Mouse (Mus musculus): ENCODE results near the gene Cerkl. TPM values are rescaled to one million over a fixed set of nuclear protein-coding genes. Genes with fewer than 3 reads are reported as not detected.

Cerkl gene
- total and polyA plus RNA-seq, 3 experiments = 0.02 to 1.4 TPM; not detected in 1

GRCm38 (mm10) chr2:79454786-79455446 is 1.7 kb downstream of the Cerkl start:
- TF ChIP-seq CTCF (IDR thresholded peaks at IDR 0.05; ENCODE audit: low read depth, low read length) (no peak), TAL1 (conservative IDR thresholded peaks at IDR 0.05; ENCODE audit: low read depth, low read length) (no peak), GATA2 (IDR thresholded peaks at IDR 0.05; ENCODE audit: borderline replicate concordance, low read depth, low read length) (no peak), GATA1 (IDR thresholded peaks at IDR 0.05; ENCODE audit: borderline replicate concordance, low read length) (no peak), POLR2AphosphoS5 (IDR thresholded peaks at IDR 0.05; ENCODE audit: insufficient replicate concordance, low read depth, low read length) (no peak)
- H3K4me3 ChIP-seq (ENCODE audit: low read depth, low read length) = no peak overlapping the region
- no peaks in the 10 kb centered on the region for H3K4me1 ChIP-seq (ENCODE audit: insufficient read depth, low read depth, low read length)
- H3K9me3 ChIP-seq (replicated peaks) = no peaks in the 10 kb centered on the region
- H3K36me3 ChIP-seq (replicated peaks) = no peaks in the 10 kb centered on the region
- H3K27me3 ChIP-seq (ENCODE audit: insufficient read depth, low read length) = peaks cover 4% of the 10 kb centered on the region; the same call in 1 of the 2 replicates
- DNase-seq (ENCODE audit: low spot score) (no peak), ATAC-seq (ENCODE audit: extremely low read depth, insufficient number of reproducible peaks, low FRiP score, poor library complexity, severe bottlenecking) (no peak)

GRCm38 (mm10) chr2:79453901-79454781 is 2.4 kb downstream of the Cerkl start:
- no peak for DNase-seq (ENCODE audit: low spot score)
- Histone ChIP-seq H3K4me1 (ENCODE audit: insufficient read depth, low read depth, low read length) (no peaks in the 10 kb centered on the region), H3K9me3 (replicated peaks) (no peaks in the 10 kb centered on the region), H3K27me3 (ENCODE audit: insufficient read depth, low read length) (peaks cover 4% of the 10 kb centered on the region; the same call in 1 of the 2 replicates), H3K4me3 (ENCODE audit: low read depth, low read length) (no peak overlapping the region), H3K36me3 (replicated peaks) (no peaks in the 10 kb centered on the region)
- ATAC-seq (ENCODE audit: extremely low read depth, insufficient number of reproducible peaks, low FRiP score, poor library complexity, severe bottlenecking) = no peak
- TF ChIP-seq TAL1 (conservative IDR thresholded peaks at IDR 0.05; ENCODE audit: low read depth, low read length) (no peak), POLR2AphosphoS5 (IDR thresholded peaks at IDR 0.05; ENCODE audit: insufficient replicate concordance, low read depth, low read length) (no peak), GATA1 (IDR thresholded peaks at IDR 0.05; ENCODE audit: borderline replicate concordance, low read length) (no peak), GATA2 (IDR thresholded peaks at IDR 0.05; ENCODE audit: borderline replicate concordance, low read depth, low read length) (no peak), CTCF (IDR thresholded peaks at IDR 0.05; ENCODE audit: low read depth, low read length) (no peak)

GRCm38 (mm10) chr2:79451438-79451837 is 5.1 kb downstream of the Cerkl start:
- no peak for ATAC-seq (ENCODE audit: extremely low read depth, insufficient number of reproducible peaks, low FRiP score, poor library complexity, severe bottlenecking)
- TF ChIP-seq GATA1 (IDR thresholded peaks at IDR 0.05; ENCODE audit: borderline replicate concordance, low read length) = no peak
- no peak for TF ChIP-seq POLR2AphosphoS5 (IDR thresholded peaks at IDR 0.05; ENCODE audit: insufficient replicate concordance, low read depth, low read length)
- TF ChIP-seq GATA2 (IDR thresholded peaks at IDR 0.05; ENCODE audit: borderline replicate concordance, low read depth, low read length) = no peak
- no peak for TF ChIP-seq CTCF (IDR thresholded peaks at IDR 0.05; ENCODE audit: low read depth, low read length)
- TF ChIP-seq TAL1 (conservative IDR thresholded peaks at IDR 0.05; ENCODE audit: low read depth, low read length) = no peak
- H3K4me1 ChIP-seq (ENCODE audit: insufficient read depth, low read depth, low read length) = no peaks in the 10 kb centered on the region

GRCm38 (mm10) chr2:79450684-79451394 is 5.7 kb downstream of the Cerkl start:
- no peaks in the 10 kb centered on the region for H3K36me3 ChIP-seq (replicated peaks)
- no peak for DNase-seq (ENCODE audit: low spot score)
- TF ChIP-seq TAL1 (conservative IDR thresholded peaks at IDR 0.05; ENCODE audit: low read depth, low read length) (no peak), GATA2 (IDR thresholded peaks at IDR 0.05; ENCODE audit: borderline replicate concordance, low read depth, low read length) (no peak), GATA1 (IDR thresholded peaks at IDR 0.05; ENCODE audit: borderline replicate concordance, low read length) (no peak)
- no peaks in the 10 kb centered on the region for H3K9me3 ChIP-seq (replicated peaks)
- no peak for ATAC-seq (ENCODE audit: extremely low read depth, insufficient number of reproducible peaks, low FRiP score, poor library complexity, severe bottlenecking)
- H3K27me3 ChIP-seq (ENCODE audit: insufficient read depth, low read length) = peaks cover 4% of the 10 kb centered on the region; the same call in 1 of the 2 replicates
- H3K4me1 ChIP-seq (ENCODE audit: insufficient read depth, low read depth, low read length) = no peaks in the 10 kb centered on the region
- no peak overlapping the region for H3K4me3 ChIP-seq (ENCODE audit: low read depth, low read length)

More at GRCm38 (mm10) chr2:79451438-79451837, 5.1 kb downstream of the Cerkl start:
- no peak overlapping the region for H3K4me3 ChIP-seq (ENCODE audit: low read depth, low read length)
- H3K36me3 ChIP-seq (replicated peaks) = no peaks in the 10 kb centered on the region
- H3K9me3 ChIP-seq (replicated peaks) = no peaks in the 10 kb centered on the region
- DNase-seq (ENCODE audit: low spot score) = no peak
- peaks cover 4% of the 10 kb centered on the region; the same call in 1 of the 2 replicates for H3K27me3 ChIP-seq (ENCODE audit: insufficient read depth, low read length)

- no peak for DNase-seq (ENCODE audit: low spot score)
- Histone ChIP-seq H3K4me1 (ENCODE audit: insufficient read depth, low read depth, low read length) (no peaks in the 10 kb centered on the region), H3K9me3 (replicated peaks) (no peaks in the 10 kb centered on the region), H3K27me3 (ENCODE audit: insufficient read depth, low read length) (peaks cover 3% of the 10 kb centered on the region; the same call in 1 of the 2 replicates), H3K4me3 (ENCODE audit: low read depth, low read length) (no peak overlapping the region), H3K36me3 (replicated peaks) (no peaks in the 10 kb centered on the region)
- no peak for TF ChIP-seq POLR2AphosphoS5 (IDR thresholded peaks at IDR 0.05; ENCODE audit: insufficient replicate concordance, low read depth, low read length)
- no peak for TF ChIP-seq CTCF (IDR thresholded peaks at IDR 0.05; ENCODE audit: low read depth, low read length)
- no peak for TF ChIP-seq GATA2 (IDR thresholded peaks at IDR 0.05; ENCODE audit: borderline replicate concordance, low read depth, low read length)
- no peak for TF ChIP-seq GATA1 (IDR thresholded peaks at IDR 0.05; ENCODE audit: borderline replicate concordance, low read length)
- TF ChIP-seq TAL1 (conservative IDR thresholded peaks at IDR 0.05; ENCODE audit: low read depth, low read length) = no peak
- ATAC-seq (ENCODE audit: extremely low read depth, insufficient number of reproducible peaks, low FRiP score, poor library complexity, severe bottlenecking) = no peak
Measured at GRCm38 (mm10) chr2:79449371-79449770, 7.2 kb downstream of the Cerkl start.

All from G1E (cell line).